Mouse (Mus musculus) adrenal gland, postnatal 36 days (tissue): ENCODE data around the gene Cdkal1. TPM values are rescaled to one million over a fixed set of nuclear protein-coding genes. Genes with fewer than 3 reads are reported as not detected.

Experiments
- DNase-seq, 2 experiments: peaks; one replicate each; pipeline ENCODE4 v3.0.0; 2021; ENCODE audit warnings: mixed read lengths in 1 of 2
- total RNA-seq, 2 experiments: library from RNA; stranded (reverse); gene quantifications; 2 replicates each; pipeline ENCODE4 v1.2.3; 2021

Cdkal1 gene
- total RNA-seq, 2 experiments from 2014 or later, result 23.8 to 24.4 TPM

- peak; percentile 49 to 76 for DNase-seq
These were observed 227.9 kb downstream of the Cdkal1 start for GRCm38 (mm10) chr13:29627438-29628124.

GRCm38 (mm10) chr13:29624929-29625328, 230.5 kb downstream of the Cdkal1 start:
- DNase-seq, result no peak

GRCm38 (mm10) chr13:29623636-29624239, 231.7 kb downstream of the Cdkal1 start:
- DNase-seq, result no peak

- no peak for DNase-seq
These were observed 233.6 kb downstream of the Cdkal1 start for GRCm38 (mm10) chr13:29621881-29622280.

- DNase-seq, result no peak
These were observed 234.1 kb downstream of the Cdkal1 start for GRCm38 (mm10) chr13:29621363-29621762.

GRCm38 (mm10) chr13:29620826-29621225, 234.6 kb downstream of the Cdkal1 start:
- no peak for DNase-seq

- DNase-seq, result no peak
These were observed 238.8 kb downstream of the Cdkal1 start for GRCm38 (mm10) chr13:29616654-29617171.

- no peak for DNase-seq
These were observed 239.5 kb downstream of the Cdkal1 start for GRCm38 (mm10) chr13:29615987-29616386.

GRCm38 (mm10) chr13:29615081-29615480, 240.4 kb downstream of the Cdkal1 start:
- no peak for DNase-seq

- DNase-seq, result no peak
These were observed 245.2 kb downstream of the Cdkal1 start for GRCm38 (mm10) chr13:29610051-29610931.

- DNase-seq, result no peak
These were observed 246.0 kb downstream of the Cdkal1 start for GRCm38 (mm10) chr13:29609441-29609840.

GRCm38 (mm10) chr13:29604241-29604640, 251.2 kb downstream of the Cdkal1 start:
- peak; percentile 71 to 81 for DNase-seq

- no peak for DNase-seq
These were observed 251.9 kb downstream of the Cdkal1 start for GRCm38 (mm10) chr13:29603597-29603996.

GRCm38 (mm10) chr13:29601033-29601432, 254.4 kb downstream of the Cdkal1 start:
- DNase-seq, result no peak

- DNase-seq, result no peak
These were observed 255.8 kb downstream of the Cdkal1 start for GRCm38 (mm10) chr13:29599646-29600045.

GRCm38 (mm10) chr13:29596735-29597134, 258.7 kb downstream of the Cdkal1 start:
- no peak for DNase-seq

GRCm38 (mm10) chr13:29593096-29593495, 262.4 kb downstream of the Cdkal1 start:
- DNase-seq, result no peak

GRCm38 (mm10) chr13:29590685-29591084, 264.8 kb downstream of the Cdkal1 start:
- DNase-seq, result no peak

- no peak for DNase-seq
These were observed 265.3 kb downstream of the Cdkal1 start for GRCm38 (mm10) chr13:29590164-29590563.

GRCm38 (mm10) chr13:29588693-29589092, 266.8 kb downstream of the Cdkal1 start:
- no peak for DNase-seq

- DNase-seq, result peak; percentile 11 to 12
These were observed 273.4 kb downstream of the Cdkal1 start for GRCm38 (mm10) chr13:29581762-29582700.
